Mouse (Mus musculus) gastrocnemius, postnatal 25 days (tissue): ENCODE data around the gene Sgtb. TPM values are rescaled to one million over a fixed set of nuclear protein-coding genes. Genes with fewer than 3 reads are reported as not detected.
A peak's percentile ranks its signal among the peaks of the same experiment; 100 is the strongest.

Experiments
- DNase-seq: peaks from one replicate; pipeline ENCODE4 v3.0.0; 2022
- total RNA-seq, 2 experiments: library from RNA; stranded (reverse); gene quantifications; 1 replicate in 1 of 2; 2 replicates in 1 of 2; pipeline ENCODE4 v1.2.3; 2021

Sgtb gene
- total RNA-seq, 2 experiments from 2014 or later: 0.43 to 0.87 TPM

- DNase-seq: peak; percentile 51
Observed at GRCm38 (mm10) chr13:104109816-104110521, 428 bp downstream of the Sgtb start.

- no peak for DNase-seq
Observed at GRCm38 (mm10) chr13:104110526-104110925, 985 bp downstream of the Sgtb start.

GRCm38 (mm10) chr13:104112266-104112900 lies 2.8 kb downstream of the Sgtb start:
- DNase-seq: no peak

GRCm38 (mm10) chr13:104113782-104114181 lies 4.2 kb downstream of the Sgtb start:
- DNase-seq: no peak

GRCm38 (mm10) chr13:104114827-104115226 lies 5.3 kb downstream of the Sgtb start:
- no peak for DNase-seq

GRCm38 (mm10) chr13:104122078-104122840 lies 12.7 kb downstream of the Sgtb start:
- DNase-seq: no peak

GRCm38 (mm10) chr13:104123662-104124381 lies 14.3 kb downstream of the Sgtb start:
- DNase-seq: no peak

- no peak for DNase-seq
Observed at GRCm38 (mm10) chr13:104132561-104132960, 23.0 kb downstream of the Sgtb start.

- no peak for DNase-seq
Observed at GRCm38 (mm10) chr13:104134510-104135085, 25.1 kb downstream of the Sgtb start.

GRCm38 (mm10) chr13:104139369-104140209 lies 30.0 kb downstream of the Sgtb start:
- DNase-seq: peak; percentile 57

GRCm38 (mm10) chr13:104144871-104145270 lies 35.3 kb downstream of the Sgtb start:
- no peak for DNase-seq

- no peak for DNase-seq
Observed at GRCm38 (mm10) chr13:104145646-104146045, 36.1 kb downstream of the Sgtb start.

- no peak for DNase-seq
Observed at GRCm38 (mm10) chr13:104154180-104154579, 44.6 kb downstream of the Sgtb start.

GRCm38 (mm10) chr13:104155106-104155505 lies 45.6 kb downstream of the Sgtb start:
- no peak for DNase-seq

- no peak for DNase-seq
Observed at GRCm38 (mm10) chr13:104155686-104156085, 46.1 kb downstream of the Sgtb start.

GRCm38 (mm10) chr13:104171711-104172110 lies 62.2 kb downstream of the Sgtb start:
- no peak for DNase-seq

- no peak for DNase-seq
Observed at GRCm38 (mm10) chr13:104172498-104172897, 63.0 kb downstream of the Sgtb start.

- DNase-seq: no peak
Observed at GRCm38 (mm10) chr13:104176874-104177273, 67.3 kb downstream of the Sgtb start.

GRCm38 (mm10) chr13:104177796-104178649 lies 68.5 kb downstream of the Sgtb start, which contains the start of gene Trappc13:
TSS of gene Trappc13 (minus strand) at chr13:104178469.
- peak; percentile 78 for DNase-seq

- DNase-seq: peak; percentile 97
Observed at GRCm38 (mm10) chr13:104178650-104179121, 69.1 kb downstream of the Sgtb start, which contains the start of gene Trim23. TSS of gene Trim23 (plus strand) at chr13:104178797.
